28 mouse cellular contexts compared by ENCODE assay signal in the genomic region with DNA sequence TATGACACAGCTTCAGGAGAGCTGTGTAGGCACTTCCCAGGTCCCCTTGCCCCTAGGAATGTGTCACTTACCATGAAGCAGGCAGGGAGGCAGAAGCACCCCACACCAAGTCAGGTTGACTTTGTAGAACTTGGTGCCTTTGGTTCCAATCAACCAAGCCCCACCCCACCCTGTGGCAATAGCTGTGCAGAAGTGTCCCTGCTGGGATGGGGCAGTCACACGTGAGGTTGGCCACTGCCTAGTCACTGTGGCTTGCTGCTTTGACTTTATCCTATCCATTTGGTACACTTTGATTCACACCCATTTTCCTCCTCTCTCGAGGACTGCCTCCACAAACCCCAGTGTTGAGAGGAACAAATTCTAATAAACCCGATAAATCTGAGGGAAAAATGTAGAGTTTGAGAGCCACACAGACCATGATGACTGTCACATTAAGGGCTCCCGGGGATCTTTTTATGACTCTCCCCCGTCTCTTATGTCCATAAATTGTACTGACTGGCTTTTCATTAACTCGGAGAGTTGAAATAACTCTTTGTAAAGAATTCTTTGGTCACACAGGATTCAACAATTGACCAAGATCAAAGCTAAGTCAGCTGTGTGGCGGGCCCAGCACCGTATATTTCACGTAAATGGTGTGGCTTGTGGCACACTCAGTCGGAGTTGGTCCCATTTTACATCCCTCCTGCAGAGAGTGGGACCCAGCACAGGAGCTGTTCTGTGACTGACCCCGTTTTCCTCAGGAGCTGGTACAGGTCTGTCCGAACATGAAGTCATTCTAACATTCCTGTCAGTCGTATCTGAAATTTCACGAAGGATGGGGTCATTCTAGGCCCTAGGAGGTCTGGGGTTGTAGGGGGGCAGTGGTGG.
A peak's percentile ranks its signal among the peaks of the same experiment; 100 is the strongest.
DNase-seq lines count a peak whose midpoint lies in the region; ATAC-seq and TF ChIP-seq lines count a peak whose summit lies in the region.
"Had no signal": no experiment of that assay in that cellular context is flagged by ENCODE, and none has a peak within 500 bp of the region (broad histone marks: within the 10 kb centered on the region; RNA-seq: fewer than 3 reads in every experiment).

No protein-coding gene starts in this region.

- no peaks in the 10 kb centered on the region for H3K36me3 ChIP-seq in intestine, embryonic 14.5 days (ENCODE audit: control insufficient read depth, insufficient read depth, low read length)
- no peaks in the 10 kb centered on the region for H3K36me3 ChIP-seq in intestine, postnatal 0 days (ENCODE audit: control insufficient read depth, insufficient read depth)
- H3K36me3 ChIP-seq in midbrain, embryonic 16.5 days (ENCODE audit: control insufficient read depth, insufficient read depth, low read length) = no peaks in the 10 kb centered on the region
- H3K36me3 ChIP-seq in midbrain, embryonic 13.5 days = no peaks in the 10 kb centered on the region
- H3K36me3 ChIP-seq in neural tube, embryonic 12.5 days = no peaks in the 10 kb centered on the region
- H3K36me3 ChIP-seq: embryonic facial prominence, embryonic 10.5 days; embryonic facial prominence, embryonic 15.5 days; forebrain, embryonic 12.5 days; heart, embryonic 10.5 days; heart, embryonic 15.5 days; kidney, embryonic 15.5 days; limb, embryonic 13.5 days; lung, embryonic 15.5 days; midbrain, embryonic 12.5 days had no signal

- peaks cover 8% of the 10 kb centered on the region for H3K4me1 ChIP-seq in intestine, embryonic 14.5 days (replicated peaks; ENCODE audit: control insufficient read depth, insufficient read depth, low read length)
- 0 out of 2 replicates have a peak, but pooled peaks cover 4% of the 10 kb centered on the region for H3K4me1 ChIP-seq in intestine, postnatal 0 days (replicated peaks; ENCODE audit: control insufficient read depth, insufficient read depth, low read length)
- H3K4me1 ChIP-seq in midbrain, embryonic 16.5 days (ENCODE audit: control insufficient read depth, insufficient read depth, low read length) = peaks cover 7% of the 10 kb centered on the region; the same call in 1 of the 2 replicates
- peaks cover 20% of the 10 kb centered on the region for H3K4me1 ChIP-seq in midbrain, embryonic 13.5 days (replicated peaks)
- H3K4me1 ChIP-seq in neural tube, embryonic 12.5 days = peaks cover 28% of the 10 kb centered on the region
- H3K4me1 ChIP-seq: heart, embryonic 10.5 days had no signal

- peak; percentile 70 for ATAC-seq in intestine, embryonic 14.5 days (replicated peaks; ENCODE audit: low FRiP score, low TSS enrichment, low read depth)
- no peak for ATAC-seq in intestine, postnatal 0 days
- peak; percentile 63; the same call in 1 of the 2 replicates for ATAC-seq in midbrain, embryonic 16.5 days
- ATAC-seq in midbrain, embryonic 13.5 days = no peak
- peak; percentile 59 for ATAC-seq in neural tube, embryonic 12.5 days (ENCODE audit: low FRiP score, low read depth)
- ATAC-seq: CD4-positive, CD25-positive, alpha-beta regulatory T cell, adult 4 months; forebrain, postnatal 0 days had no signal

- no peak for TF ChIP-seq CTCF in intestine, postnatal 0 days (IDR thresholded peaks at IDR 0.05; ENCODE audit: low read depth)

- no peak overlapping the region for H3K4me3 ChIP-seq in intestine, embryonic 14.5 days (ENCODE audit: low read depth, low read length)
- H3K4me3 ChIP-seq in intestine, postnatal 0 days (ENCODE audit: low read depth, low read length) = no peak overlapping the region
- no peak overlapping the region for H3K4me3 ChIP-seq in midbrain, embryonic 16.5 days (ENCODE audit: low read depth, low read length)
- H3K4me3 ChIP-seq in midbrain, embryonic 13.5 days (replicated peaks) = no peak overlapping the region
- no peak overlapping the region for H3K4me3 ChIP-seq in neural tube, embryonic 12.5 days
- H3K4me3 ChIP-seq: embryonic facial prominence, embryonic 10.5 days; embryonic facial prominence, embryonic 15.5 days; forebrain, embryonic 12.5 days; heart, embryonic 10.5 days; heart, embryonic 15.5 days; kidney, embryonic 15.5 days; limb, embryonic 13.5 days; lung, embryonic 15.5 days; midbrain, embryonic 12.5 days had no signal

- WGBS in intestine, embryonic 14.5 days = 66% methylated on average over 14 of the region's 14 CpGs
- WGBS in intestine, postnatal 0 days = 52% methylated on average over 14 of the region's 14 CpGs
- 65% methylated on average over 14 of the region's 14 CpGs for WGBS in midbrain, embryonic 16.5 days
- WGBS in midbrain, embryonic 13.5 days = 67% methylated on average over 14 of the region's 14 CpGs
- WGBS in neural tube, embryonic 12.5 days = 12% methylated on average over 14 of the region's 14 CpGs

- no peaks in the 10 kb centered on the region for H3K27me3 ChIP-seq in intestine, embryonic 14.5 days (replicated peaks; ENCODE audit: control insufficient read depth, insufficient read depth, low read length)
- H3K27me3 ChIP-seq in intestine, postnatal 0 days (replicated peaks; ENCODE audit: control insufficient read depth, insufficient read depth, low read length) = no peaks in the 10 kb centered on the region
- peaks cover 3% of the 10 kb centered on the region; the same call in 1 of the 2 replicates for H3K27me3 ChIP-seq in midbrain, embryonic 16.5 days (ENCODE audit: control insufficient read depth, insufficient read depth, low read depth, low read length)
- H3K27me3 ChIP-seq in midbrain, embryonic 13.5 days = peaks cover 33% of the 10 kb centered on the region
- 0 out of 2 replicates have a peak, but pooled peaks cover 3% of the 10 kb centered on the region for H3K27me3 ChIP-seq in neural tube, embryonic 12.5 days (replicated peaks)
- H3K27me3 ChIP-seq: heart, embryonic 15.5 days; kidney, embryonic 15.5 days; lung, embryonic 15.5 days had no signal

- H3K4me2 ChIP-seq in intestine, embryonic 14.5 days (ENCODE audit: low read length) = no peak overlapping the region
- H3K4me2 ChIP-seq in intestine, postnatal 0 days (replicated peaks; ENCODE audit: low read depth) = no peak overlapping the region
- no peak overlapping the region for H3K4me2 ChIP-seq in midbrain, embryonic 16.5 days (ENCODE audit: low read length)
- H3K4me2 ChIP-seq in midbrain, embryonic 13.5 days (replicated peaks) = no peak overlapping the region
- peak overlapping the region; percentile 5 for H3K4me2 ChIP-seq in neural tube, embryonic 12.5 days (replicated peaks)
- H3K4me2 ChIP-seq: embryonic facial prominence, embryonic 15.5 days; forebrain, embryonic 12.5 days; heart, embryonic 15.5 days; kidney, embryonic 15.5 days; limb, embryonic 13.5 days; liver, embryonic 11.5 days; lung, embryonic 15.5 days; midbrain, embryonic 12.5 days had no signal

- DNase-seq in intestine, embryonic 14.5 days (ENCODE audit: low spot score) = no peak
- DNase-seq in cerebellum, adult 11 months = no peak
- DNase-seq in layer of hippocampus, adult 11-12 months (ENCODE audit: low spot score) = no peak
- DNase-seq: adrenal gland, postnatal 25 days; cerebellum, adult 2 months; cerebellum, postnatal 25 days; forebrain, postnatal 0 days; heart, postnatal 36 days; kidney, adult 18-20 months; layer of hippocampus, adult 9-11 months; right cerebral cortex, adult 18-20 months; spleen, adult 18-20 months; thymus, postnatal 14 days had no signal

- H3K27ac ChIP-seq in intestine, embryonic 14.5 days (ENCODE audit: low read depth) = no peak overlapping the region
- no peak overlapping the region for H3K27ac ChIP-seq in intestine, postnatal 0 days (ENCODE audit: low read depth, low read length)
- H3K27ac ChIP-seq in midbrain, embryonic 16.5 days (ENCODE audit: low read length) = no peak overlapping the region
- no peak overlapping the region for H3K27ac ChIP-seq in midbrain, embryonic 13.5 days
- H3K27ac ChIP-seq in neural tube, embryonic 12.5 days = no peak overlapping the region
- H3K27ac ChIP-seq: embryonic facial prominence, embryonic 15.5 days; forebrain, embryonic 12.5 days; heart, embryonic 10.5 days; heart, embryonic 15.5 days; kidney, embryonic 15.5 days; limb, embryonic 13.5 days; lung, embryonic 15.5 days; midbrain, embryonic 12.5 days had no signal

- no peaks in the 10 kb centered on the region for H3K9me3 ChIP-seq in intestine, embryonic 14.5 days (ENCODE audit: control insufficient read depth, low read length)
- no peaks in the 10 kb centered on the region for H3K9me3 ChIP-seq in intestine, postnatal 0 days (ENCODE audit: control insufficient read depth)
- no peaks in the 10 kb centered on the region for H3K9me3 ChIP-seq in midbrain, embryonic 16.5 days (replicated peaks; ENCODE audit: control insufficient read depth, low read length, poor library complexity, severe bottlenecking)
- H3K9me3 ChIP-seq in midbrain, embryonic 13.5 days = no peaks in the 10 kb centered on the region
- H3K9me3 ChIP-seq in neural tube, embryonic 12.5 days = no peaks in the 10 kb centered on the region
- H3K9me3 ChIP-seq: embryonic facial prominence, embryonic 10.5 days; embryonic facial prominence, embryonic 15.5 days; heart, embryonic 10.5 days; heart, embryonic 15.5 days; kidney, embryonic 15.5 days; limb, embryonic 13.5 days; lung, embryonic 15.5 days; midbrain, embryonic 12.5 days had no signal

- H3K9ac ChIP-seq in intestine, embryonic 14.5 days (ENCODE audit: low read length) = no peak overlapping the region
- H3K9ac ChIP-seq in intestine, postnatal 0 days (ENCODE audit: low read depth, low read length) = no peak overlapping the region
- H3K9ac ChIP-seq in midbrain, embryonic 16.5 days (ENCODE audit: low read depth, low read length) = no peak overlapping the region
- H3K9ac ChIP-seq in midbrain, embryonic 13.5 days (replicated peaks) = no peak overlapping the region
- H3K9ac ChIP-seq in neural tube, embryonic 12.5 days = 0 out of 2 replicates have a peak overlapping the region, but pooled peaks have one; percentile 8
- H3K9ac ChIP-seq: embryonic facial prominence, embryonic 15.5 days; forebrain, embryonic 12.5 days; forebrain, postnatal 0 days; heart, embryonic 15.5 days; kidney, embryonic 15.5 days; limb, embryonic 13.5 days; lung, embryonic 15.5 days; midbrain, embryonic 12.5 days had no signal

Comparison
In these comparisons a context has a peak if more than half of its experiments do, and no peak if none do; other contexts are left out.
1. ATAC-seq: peak in intestine, embryonic 14.5 days (single experiment), midbrain, embryonic 16.5 days (single experiment) and neural tube, embryonic 12.5 days (single experiment); none in intestine, postnatal 0 days (single experiment) and midbrain, embryonic 13.5 days (single experiment).